Mouse (Mus musculus) lung, embryonic 16.5 days (tissue): Measurements from ENCODE around the gene Fggy. TPM values are rescaled to one million over a fixed set of nuclear protein-coding genes. Genes with fewer than 3 reads are reported as not detected.

Source experiments
- ATAC-seq: fragments of 200-750 bp; cut with Nextera tagmentation; 2 replicates; pipeline ENCODE4 v1.8.0; 2017; ENCODE audit warnings: low read depth, mild to moderate bottlenecking, moderate library complexity
- H3K27ac ChIP-seq: fragments of 300-500 bp; sonication (generic); 2 replicates; pipeline ENCODE4 v1.5.1; 2014; ENCODE audit warnings: mild to moderate bottlenecking, control low read depth, low read length
- H3K27me3 ChIP-seq: fragments of 300-500 bp; sonication (generic); 2 replicates; pipeline ENCODE4 v1.6.1; 2014; ENCODE audit warnings: low read depth, low read length, mixed read lengths; ENCODE audit not compliant: control insufficient read depth, insufficient read depth
- H3K36me3 ChIP-seq: fragments of 300-500 bp; sonication (generic); 2 replicates; pipeline ENCODE4 v1.6.1; 2014; ENCODE audit warnings: low read length; ENCODE audit not compliant: control insufficient read depth, insufficient read depth
- H3K4me1 ChIP-seq: fragments of 300-500 bp; sonication (generic); replicated peaks from 2 replicates; pipeline ENCODE4 v1.6.1; 2014; ENCODE audit warnings: low read length, mixed read lengths; ENCODE audit not compliant: control insufficient read depth, insufficient read depth
- H3K4me2 ChIP-seq: fragments of 300-500 bp; sonication (generic); 2 replicates; pipeline ENCODE4 v1.6.1; 2014; ENCODE audit warnings: low read depth, low read length, control low read depth
- H3K4me3 ChIP-seq: fragments of 300-500 bp; sonication (generic); 2 replicates; pipeline ENCODE4 v1.5.1; 2014; ENCODE audit warnings: mild to moderate bottlenecking, low read length, control low read depth
- H3K9ac ChIP-seq: fragments of 300-500 bp; sonication (generic); 2 replicates; pipeline ENCODE4 v1.6.1; 2014; ENCODE audit warnings: low read length, control low read depth
- H3K9me3 ChIP-seq: fragments of 300-500 bp; sonication (generic); 2 replicates; pipeline ENCODE4 v1.6.1; 2016; ENCODE audit warnings: low read length; ENCODE audit not compliant: control insufficient read depth
- WGBS: fragments of 180-500 bp; shearing (Covaris S2); extraction: QIAGEN DNeasy Blood & Tissue Kit; methylation state at CpG from one replicate; pipeline ENCODE4 v1.1.7; 2014; 5-methylcytosine and 5-hydroxymethylcytosine counted together
- polyA plus RNA-seq: library from polyadenylated mRNA; unstranded; fragments of >200 nt; fragmentation: Nextera tagmentation; extraction: Ambion mirVana; gene quantifications from 2 replicates; pipeline ENCODE4 v1.2.1, GENCODE M21; 2015

The Fggy gene
- polyA plus RNA-seq, 1 experiment from 2014 or later: 9.6 TPM

DNA sequence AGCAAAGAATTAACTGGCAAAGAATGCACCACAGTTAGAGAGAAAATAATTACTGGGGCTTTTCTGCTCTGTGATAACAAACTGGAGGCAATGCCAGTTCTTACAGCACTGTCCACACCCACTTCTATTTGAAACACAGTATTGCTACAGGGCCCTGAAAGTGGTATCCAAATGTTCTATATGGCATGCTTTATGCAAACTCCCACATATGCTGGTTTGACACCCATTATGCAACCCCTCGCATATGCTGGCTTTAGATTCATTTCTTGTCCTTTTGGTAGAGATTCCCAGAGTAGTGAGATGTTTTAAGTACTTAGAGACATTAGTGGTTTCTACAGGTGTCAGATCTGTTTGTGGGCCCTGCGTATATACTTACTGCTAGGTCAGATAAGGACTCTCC is 109.6 kb downstream of the Fggy start:
- H3K27ac ChIP-seq: no peak overlapping the region
- peaks cover 5% of the 10 kb centered on the region for H3K4me1 ChIP-seq
- H3K4me3 ChIP-seq: no peak overlapping the region
- no peak overlapping the region for H3K9ac ChIP-seq
- no peaks in the 10 kb centered on the region for H3K27me3 ChIP-seq
- ATAC-seq: no peak
- 85% methylated on average over 2 of the region's 2 CpGs for WGBS
- H3K4me2 ChIP-seq: no peak overlapping the region
- no peaks in the 10 kb centered on the region for H3K9me3 ChIP-seq
- H3K36me3 ChIP-seq: no peaks in the 10 kb centered on the region

- no peak for ATAC-seq
- Histone ChIP-seq H3K9ac (no peak overlapping the region), H3K27ac (no peak overlapping the region), H3K36me3 (no peaks in the 10 kb centered on the region), H3K4me3 (no peak overlapping the region), H3K27me3 (no peaks in the 10 kb centered on the region), H3K4me2 (no peak overlapping the region), H3K9me3 (no peaks in the 10 kb centered on the region), H3K4me1 (peaks cover 5% of the 10 kb centered on the region)
- 82% methylated on average over 1 of the region's 1 CpGs for WGBS
Observed at GRCm38 (mm10) chr4:95667595-95667994, 110.3 kb downstream of the Fggy start.

DNA sequence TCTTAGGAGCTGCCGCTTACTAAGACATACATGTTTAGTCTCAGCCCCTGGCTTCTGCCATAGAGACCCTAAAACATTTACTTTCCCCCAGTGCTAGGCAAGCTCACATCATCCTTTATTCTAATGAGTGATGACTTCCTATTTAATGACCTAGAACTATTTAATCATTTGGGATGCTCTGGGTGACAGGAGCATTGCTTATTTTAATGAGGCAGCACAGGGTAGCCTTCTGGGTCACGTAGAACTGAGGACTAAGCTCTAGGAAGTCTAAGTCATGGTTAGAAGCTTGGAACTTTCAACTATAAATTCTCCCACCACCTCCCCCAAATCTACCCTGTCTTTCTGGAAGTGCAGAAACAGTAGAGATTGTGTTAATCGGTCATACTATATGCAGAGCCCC is 111.2 kb downstream of the Fggy start:
- WGBS: 86% methylated on average over 3 of the region's 3 CpGs
- peaks cover 5% of the 10 kb centered on the region for H3K4me1 ChIP-seq
- no peak overlapping the region for H3K4me3 ChIP-seq
- no peak for ATAC-seq
- H3K9ac ChIP-seq: no peak overlapping the region
- H3K4me2 ChIP-seq: no peak overlapping the region
- H3K36me3 ChIP-seq: no peaks in the 10 kb centered on the region
- H3K9me3 ChIP-seq: no peaks in the 10 kb centered on the region
- no peaks in the 10 kb centered on the region for H3K27me3 ChIP-seq
- H3K27ac ChIP-seq: no peak overlapping the region

- WGBS: 65% methylated on average over 2 of the region's 2 CpGs
- no peaks in the 10 kb centered on the region for H3K36me3 ChIP-seq
- peaks cover 5% of the 10 kb centered on the region for H3K4me1 ChIP-seq
- H3K4me3 ChIP-seq: no peak overlapping the region
- no peak overlapping the region for H3K27ac ChIP-seq
- no peak overlapping the region for H3K9ac ChIP-seq
- no peaks in the 10 kb centered on the region for H3K9me3 ChIP-seq
- ATAC-seq: no peak
- no peaks in the 10 kb centered on the region for H3K27me3 ChIP-seq
- H3K4me2 ChIP-seq: no peak overlapping the region
Observed at GRCm38 (mm10) chr4:95669336-95669735, 112.0 kb downstream of the Fggy start.

DNA sequence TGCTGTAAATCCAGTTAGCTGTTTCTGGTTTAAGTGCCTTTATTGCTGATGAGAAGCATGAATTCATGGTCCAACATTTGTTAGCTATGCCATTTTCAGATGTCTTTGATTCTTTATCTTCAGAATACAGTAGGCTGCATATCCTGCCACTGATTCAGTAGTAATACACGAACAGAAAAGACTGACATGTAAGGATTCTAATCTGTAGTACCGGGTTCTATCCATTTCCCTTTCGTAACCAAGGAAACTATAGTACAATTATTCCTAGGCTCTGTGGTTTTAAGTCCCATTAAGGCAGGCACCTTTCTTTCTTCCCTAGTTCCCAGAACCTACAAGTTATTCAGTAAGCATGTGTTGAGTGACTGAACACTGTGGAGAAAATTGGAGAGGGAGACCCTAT is 113.3 kb downstream of the Fggy start:
- H3K27ac ChIP-seq: no peak overlapping the region
- H3K4me2 ChIP-seq: no peak overlapping the region
- no peaks in the 10 kb centered on the region for H3K27me3 ChIP-seq
- no peak overlapping the region for H3K9ac ChIP-seq
- H3K4me1 ChIP-seq: peaks cover 5% of the 10 kb centered on the region; the same call in 1 of the 2 replicates
- no peak for ATAC-seq
- H3K36me3 ChIP-seq: no peaks in the 10 kb centered on the region
- H3K9me3 ChIP-seq: no peaks in the 10 kb centered on the region
- 64% methylated on average over 3 of the region's 3 CpGs for WGBS
- no peak overlapping the region for H3K4me3 ChIP-seq

- no peak for ATAC-seq
- H3K9me3 ChIP-seq: no peaks in the 10 kb centered on the region
- no peak overlapping the region for H3K9ac ChIP-seq
- 90% methylated on average over 1 of the region's 1 CpGs for WGBS
- H3K27me3 ChIP-seq: no peaks in the 10 kb centered on the region
- H3K4me3 ChIP-seq: no peak overlapping the region
- no peak overlapping the region for H3K4me2 ChIP-seq
- peaks cover under 1% of the 10 kb centered on the region; the same call in 1 of the 2 replicates for H3K4me1 ChIP-seq
- H3K27ac ChIP-seq: no peak overlapping the region
- H3K36me3 ChIP-seq: no peaks in the 10 kb centered on the region
Observed at GRCm38 (mm10) chr4:95672039-95672438, 114.7 kb downstream of the Fggy start.

DNA sequence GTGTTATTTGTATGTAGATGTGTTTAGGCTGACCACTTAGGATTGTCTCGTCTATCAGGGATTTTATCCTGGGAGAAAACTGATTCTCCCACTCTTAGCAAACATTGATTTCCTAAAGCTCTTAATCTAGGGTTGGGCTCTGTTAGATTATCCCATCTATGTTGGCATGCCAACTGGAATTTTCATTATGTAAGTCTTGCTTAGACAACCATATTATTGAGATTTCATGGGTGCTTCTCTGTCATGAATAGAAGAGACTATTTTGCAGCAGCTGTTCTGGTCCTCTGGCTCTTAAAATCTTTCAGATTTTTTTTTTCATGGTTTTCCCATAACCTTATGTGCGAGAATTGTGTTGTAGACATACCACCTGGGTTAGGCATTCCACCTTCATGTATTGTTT is 119.1 kb downstream of the Fggy start:
- Histone ChIP-seq H3K4me2 (no peak overlapping the region), H3K9ac (no peak overlapping the region), H3K9me3 (no peaks in the 10 kb centered on the region), H3K4me1 (no peaks in the 10 kb centered on the region), H3K36me3 (no peaks in the 10 kb centered on the region), H3K27me3 (no peaks in the 10 kb centered on the region), H3K27ac (no peak overlapping the region), H3K4me3 (no peak overlapping the region)
- 79% methylated on average over 2 of the region's 2 CpGs for WGBS
- ATAC-seq: no peak

GRCm38 (mm10) chr4:95680756-95681449 is 123.6 kb downstream of the Fggy start:
- no peak overlapping the region for H3K4me2 ChIP-seq
- no peak overlapping the region for H3K27ac ChIP-seq
- WGBS: 74% methylated on average over 5 of the region's 5 CpGs
- H3K36me3 ChIP-seq: no peaks in the 10 kb centered on the region
- ATAC-seq: no peak
- H3K9ac ChIP-seq: no peak overlapping the region
- peaks cover 5% of the 10 kb centered on the region; the same call in 1 of the 2 replicates for H3K4me1 ChIP-seq
- H3K4me3 ChIP-seq: no peak overlapping the region
- no peaks in the 10 kb centered on the region for H3K9me3 ChIP-seq
- no peaks in the 10 kb centered on the region for H3K27me3 ChIP-seq

- 43% methylated on average over 4 of the region's 4 CpGs for WGBS
- Histone ChIP-seq H3K27ac (no peak overlapping the region), H3K27me3 (no peaks in the 10 kb centered on the region), H3K9ac (no peak overlapping the region), H3K4me3 (no peak overlapping the region), H3K4me1 (peaks cover 5% of the 10 kb centered on the region; the same call in 1 of the 2 replicates), H3K9me3 (no peaks in the 10 kb centered on the region), H3K36me3 (no peaks in the 10 kb centered on the region), H3K4me2 (no peak overlapping the region)
- no peak for ATAC-seq
Observed at GRCm38 (mm10) chr4:95684522-95685080, 127.3 kb downstream of the Fggy start.
